Mouse (Mus musculus) A20 (cell line): ENCODE results near the gene Cend1.
A peak's percentile ranks its signal among the peaks of the same experiment; 100 is the strongest.
"Not testable (repeated sequence)": the region's sequence is repeated elsewhere in the genome, so short reads cannot be mapped to it uniquely, and the experiment has no call there.

Experiments used
- DNase-seq: peaks from one replicate; pipeline ENCODE4 v3.0.0-alpha.2; 2011; ENCODE audit warnings: low read depth, low spot score

Cend1 gene

DNA sequence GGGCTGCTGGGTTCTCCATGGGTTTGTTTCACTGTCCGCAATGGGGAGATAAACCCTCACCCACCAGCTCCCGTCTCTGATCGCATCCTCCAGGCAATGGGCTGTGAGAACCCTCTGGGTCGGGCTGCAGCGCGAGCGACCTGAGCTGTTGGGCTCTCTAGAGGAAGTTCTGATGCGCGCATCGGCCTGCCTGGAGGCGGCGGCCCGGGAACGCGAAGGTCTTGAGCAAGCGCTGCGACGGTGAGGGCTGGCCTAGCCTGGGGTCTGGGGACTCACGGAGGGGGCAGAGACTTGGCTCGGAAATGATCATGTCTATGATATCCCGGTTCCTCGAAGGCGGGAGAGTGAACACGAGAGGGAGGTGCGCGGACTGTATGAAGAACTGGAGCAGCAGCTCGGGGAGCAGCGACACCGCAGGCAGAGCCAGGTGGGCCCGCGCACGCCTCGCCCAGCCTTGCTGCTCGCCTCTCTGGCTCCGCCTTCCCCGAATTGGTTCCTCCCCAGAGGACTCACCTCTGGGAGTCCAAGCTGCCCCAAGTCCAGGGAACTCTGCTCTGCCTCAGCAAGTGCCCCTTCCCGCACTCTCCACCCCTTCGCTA lies 35.4 kb upstream of the Cend1 start:
- no peak for DNase-seq

GRCm38 (mm10) chr7:141463824-141464602 lies 34.7 kb upstream of the Cend1 start:
- DNase-seq: no peak

GRCm38 (mm10) chr7:141462333-141462821 lies 33.1 kb upstream of the Cend1 start:
- peak; percentile 40 for DNase-seq

- DNase-seq: no peak
Measured at GRCm38 (mm10) chr7:141461521-141462332, 32.4 kb upstream of the Cend1 start.

- DNase-seq: no peak
Measured at GRCm38 (mm10) chr7:141460391-141461113, 31.3 kb upstream of the Cend1 start, which contains the start of gene Cracr2b. Gene Cracr2b (plus strand): TSS chr7:141461094.

GRCm38 (mm10) chr7:141460001-141460390 lies 30.7 kb upstream of the Cend1 start:
- no peak for DNase-seq

DNA sequence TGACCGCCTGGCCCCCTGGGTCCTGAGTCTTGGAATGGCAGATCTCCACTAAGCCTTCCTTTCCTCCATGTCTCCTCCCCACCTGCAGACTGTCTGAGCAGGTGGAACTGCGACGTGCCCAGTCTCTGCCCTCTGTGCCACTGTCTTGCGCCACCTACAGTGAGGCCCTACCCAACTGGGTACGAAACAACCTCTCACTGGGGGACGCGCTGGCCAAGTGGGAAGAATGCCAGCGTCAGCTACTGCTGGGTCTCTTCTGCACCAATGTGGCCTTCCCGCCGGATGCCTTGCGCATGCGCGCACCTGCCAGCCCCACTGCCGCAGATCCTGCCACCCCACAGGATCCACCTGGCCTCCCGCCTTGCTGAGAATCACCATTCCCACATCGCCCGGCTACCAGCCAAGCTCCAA lies 30.0 kb upstream of the Cend1 start:
- DNase-seq: no peak

GRCm38 (mm10) chr7:141458661-141459060 lies 29.4 kb upstream of the Cend1 start:
- no peak for DNase-seq

GRCm38 (mm10) chr7:141457986-141458660 lies 28.8 kb upstream of the Cend1 start:
- peak; percentile 60 for DNase-seq

DNA sequence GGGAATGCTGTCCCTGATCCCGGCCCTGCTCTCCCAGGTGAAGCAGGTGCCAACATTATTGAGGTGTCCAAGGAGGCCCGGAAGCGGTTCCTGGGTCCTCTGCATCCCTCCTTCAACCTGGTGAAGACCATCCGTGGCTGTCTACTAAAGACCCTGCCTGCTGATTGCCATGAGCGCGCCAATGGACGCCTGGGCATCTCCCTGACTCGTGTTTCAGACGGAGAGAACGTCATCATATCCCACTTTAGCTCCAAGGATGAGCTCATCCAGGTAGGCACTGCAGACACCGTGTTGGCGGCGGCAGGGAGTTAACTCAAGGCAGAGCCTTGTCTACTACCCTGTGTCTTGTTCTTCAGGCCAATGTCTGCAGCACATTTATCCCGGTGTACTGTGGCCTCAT lies 27.9 kb upstream of the Cend1 start:
- no peak for DNase-seq

- DNase-seq: no peak
Measured at GRCm38 (mm10) chr7:141456739-141457138, 27.4 kb upstream of the Cend1 start.

- DNase-seq: peak; percentile 82
Measured at GRCm38 (mm10) chr7:141455610-141456314, 26.5 kb upstream of the Cend1 start.

DNA sequence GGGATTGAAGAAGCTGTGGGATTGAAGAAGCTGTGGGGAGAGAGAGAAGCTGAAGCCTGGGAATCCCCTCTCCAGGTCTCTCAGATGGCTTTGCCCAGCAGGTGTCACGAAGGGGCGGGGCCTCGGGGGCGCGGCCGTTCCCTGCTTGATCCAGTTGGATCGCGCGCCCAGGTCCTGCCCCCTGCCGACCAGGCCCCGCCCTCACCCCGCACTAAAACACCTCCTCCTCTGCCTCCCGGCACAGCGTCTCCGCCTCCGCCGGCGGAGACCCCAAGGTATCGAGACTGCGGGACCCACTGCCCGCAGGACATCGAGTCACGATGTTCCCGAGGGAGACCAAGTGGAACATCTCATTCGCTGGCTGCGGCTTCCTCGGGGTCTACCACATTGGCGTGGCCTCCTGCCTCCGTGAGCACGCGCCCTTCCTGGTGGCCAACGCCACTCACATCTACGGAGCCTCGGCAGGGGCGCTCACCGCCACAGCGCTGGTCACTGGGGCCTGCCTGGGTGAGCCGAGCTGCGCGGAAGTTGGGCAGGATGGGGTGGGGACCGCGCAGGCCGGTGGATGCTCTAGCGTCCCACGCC lies 25.8 kb upstream of the Cend1 start, which contains the start of gene Pnpla2:
Gene Pnpla2, plus strand, starts transcription at position 232 of the 585 bp plus-strand sequence.
- DNase-seq: peak; percentile 98

- DNase-seq: no peak
Measured at GRCm38 (mm10) chr7:141453636-141454035, 24.3 kb upstream of the Cend1 start.

GRCm38 (mm10) chr7:141451928-141452327 lies 22.6 kb upstream of the Cend1 start:
- no peak for DNase-seq

GRCm38 (mm10) chr7:141447110-141447991 lies 18.1 kb upstream of the Cend1 start, which contains the start of gene Rplp2:
Gene Rplp2 (plus strand): TSS chr7:141447370.
- peak; percentile 98 for DNase-seq

- not testable (repeated sequence) for DNase-seq
Measured at GRCm38 (mm10) chr7:141446374-141446773, 17.1 kb upstream of the Cend1 start.

DNA sequence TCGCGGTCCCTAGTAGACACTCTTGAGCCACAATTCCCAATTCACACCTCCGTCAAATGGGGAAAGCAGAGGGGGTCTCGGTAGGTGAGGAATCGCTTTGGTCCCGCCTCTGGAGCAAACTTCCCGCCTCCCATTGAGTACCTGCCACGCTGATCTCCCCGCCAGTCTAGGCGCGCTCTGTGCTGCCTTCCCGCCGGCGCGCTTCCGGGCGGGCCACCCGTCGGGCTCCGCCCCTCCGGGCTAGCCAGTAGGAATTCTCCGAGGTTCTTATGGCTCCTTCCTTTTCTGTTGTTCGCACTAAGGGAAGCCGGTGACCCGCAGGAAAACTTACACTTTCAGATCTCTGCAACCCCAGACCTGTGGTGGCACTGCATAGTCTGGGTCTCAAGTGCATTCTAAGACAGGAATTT lies 14.5 kb upstream of the Cend1 start, which contains the start of gene Pidd1:
Gene Pidd1, minus strand, starts transcription at position 198 of the 410 bp plus-strand sequence.
- DNase-seq: peak; percentile 81
